Mouse (Mus musculus): ENCODE measurements at regions not wholly inside any gene's neighbourhood (a gene's known extent, or its start where the extent isn't known, plus 50 kb on each side); places are given as distances from the start of the nearest gene placed in this dataset.

DNA sequence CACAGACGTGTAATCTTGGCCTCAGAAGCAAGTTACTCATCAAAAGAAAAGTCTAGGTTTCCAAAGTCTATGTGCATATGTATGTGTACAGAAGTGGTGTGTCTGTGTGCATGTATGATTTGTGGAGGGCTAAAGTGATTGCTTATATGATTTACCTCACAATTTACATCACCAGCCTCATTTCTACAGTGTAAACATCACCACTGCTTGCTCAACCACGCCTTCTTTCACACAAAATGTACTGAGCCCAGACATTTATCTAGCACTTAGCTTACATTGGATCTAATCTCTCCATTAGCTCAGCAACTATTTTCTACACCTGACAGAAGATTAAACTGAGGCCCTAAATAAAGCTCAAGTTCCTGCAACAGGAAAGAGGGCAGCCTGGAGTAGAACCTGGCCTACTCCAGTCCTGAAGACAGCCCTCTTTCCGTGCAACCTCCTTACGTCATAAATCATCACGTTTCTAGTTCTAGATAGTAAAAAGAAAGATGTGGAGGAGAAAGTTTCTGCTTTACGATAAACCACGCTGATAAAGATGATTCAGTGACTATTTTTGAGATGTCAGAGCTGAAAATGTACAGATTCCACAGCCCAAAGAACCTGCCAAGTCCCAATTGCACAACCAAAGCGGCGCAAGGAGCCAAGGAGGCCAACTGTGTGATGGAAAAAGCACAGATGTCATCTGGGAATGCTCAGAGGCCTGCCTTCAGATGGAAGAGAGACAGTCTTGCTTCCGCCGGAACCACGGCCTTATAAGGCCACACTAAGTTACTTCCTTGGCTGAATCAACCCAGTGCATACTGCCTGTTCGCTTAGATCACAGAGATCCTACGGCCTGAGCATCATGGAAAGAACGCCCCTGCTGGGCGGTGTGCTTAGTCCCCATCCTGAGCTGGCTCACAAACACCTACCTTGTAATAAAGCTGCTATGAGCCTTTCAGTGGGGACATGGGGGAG lies 72.5 kb upstream of the Thbs1 start:
- peak; percentile 78 for DNase-seq
- intact Hi-C loops (cut with DNase I) = no loop called here
- no peak for TF ChIP-seq CTCF (IDR thresholded peaks at IDR 0.05)
- Histone ChIP-seq H3K27ac (peak overlapping the region; percentile 72), H3K4me3 (no peak overlapping the region)

DNA sequence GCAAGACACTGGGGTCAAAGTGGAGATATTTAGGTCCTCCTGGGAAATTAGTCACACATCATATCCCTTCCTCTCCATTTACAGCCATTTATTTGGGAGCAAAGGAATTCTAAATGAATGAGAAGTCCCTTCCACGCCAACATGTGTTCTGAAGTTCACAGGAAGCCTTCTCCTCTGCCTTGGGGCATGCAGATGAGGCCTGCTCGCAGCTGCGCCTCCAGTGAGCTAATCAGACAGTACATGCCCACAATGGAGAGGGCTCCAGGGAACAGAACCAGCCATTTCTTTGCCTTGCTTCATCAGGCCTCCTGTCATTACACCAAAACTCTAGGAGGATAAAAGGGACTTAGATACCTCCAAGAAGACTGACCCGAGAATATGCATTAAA lies 71.9 kb upstream of the Thbs1 start:
- no peak overlapping the region for H3K4me3 ChIP-seq
- DNase-seq = peak; percentile 24
- peak overlapping the region; percentile 72 for H3K27ac ChIP-seq
- no peak for TF ChIP-seq CTCF (IDR thresholded peaks at IDR 0.05)
- intact Hi-C loops (cut with DNase I) = no loop called here

DNA sequence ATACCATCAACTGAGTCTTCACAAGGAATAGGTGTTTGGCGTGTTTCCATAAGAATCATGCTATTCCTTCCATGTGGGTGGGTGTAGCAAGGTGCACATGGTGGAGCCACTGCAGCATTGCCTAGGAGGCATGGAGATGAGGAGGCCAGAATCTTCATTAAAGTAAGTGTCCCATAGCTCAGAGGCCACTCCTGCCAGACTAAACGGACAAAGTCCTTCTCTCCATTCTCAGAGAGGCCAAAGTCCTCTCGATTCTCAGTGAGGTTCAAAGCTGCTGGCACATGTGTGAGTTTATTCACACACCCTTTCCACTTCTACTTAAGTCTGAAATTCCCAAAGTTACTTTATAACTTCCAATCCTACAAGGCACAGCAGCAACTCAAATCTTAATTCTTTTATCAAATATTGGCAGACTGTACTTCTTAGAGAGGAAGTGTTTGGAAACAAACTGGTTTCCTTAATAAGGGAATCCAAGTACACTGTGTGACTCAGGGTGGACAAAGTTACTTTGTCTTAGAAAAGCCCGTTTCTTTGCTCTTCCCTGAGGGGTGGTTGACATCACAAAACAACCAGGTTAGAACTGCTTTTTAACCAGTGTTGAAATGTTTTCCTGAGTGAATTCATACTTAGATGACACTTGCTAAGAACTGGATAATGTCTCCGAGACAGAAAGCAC lies 69.2 kb upstream of the Thbs1 start:
- no peak for TF ChIP-seq CTCF (IDR thresholded peaks at IDR 0.05)
- DNase-seq = no peak
- H3K4me3 ChIP-seq = no peak overlapping the region
- intact Hi-C loops (cut with DNase I) = no loop called here
- H3K27ac ChIP-seq = no peak overlapping the region

DNA sequence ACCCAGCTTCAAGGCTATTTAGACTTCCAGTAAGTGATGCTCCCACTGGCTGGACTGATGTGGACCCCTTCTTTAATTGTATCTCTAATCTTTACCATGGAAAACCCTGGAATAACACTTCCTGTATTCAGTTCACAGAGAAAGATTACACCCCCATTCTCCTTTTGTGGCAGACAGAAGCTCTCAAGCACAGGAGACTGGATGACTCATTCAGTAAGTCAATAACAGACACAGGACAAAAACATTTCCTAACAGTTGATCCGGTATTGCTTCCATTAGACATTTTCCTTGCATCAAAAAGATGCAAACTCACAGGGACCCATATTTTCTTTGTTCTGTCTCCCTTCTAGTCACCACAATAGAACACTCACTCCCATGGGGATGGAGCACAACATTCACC lies 67.0 kb upstream of the Thbs1 start:
- intact Hi-C loops (cut with DNase I) = no loop called here
- no peak overlapping the region for H3K27ac ChIP-seq
- TF ChIP-seq CTCF (IDR thresholded peaks at IDR 0.05) = no peak

DNA sequence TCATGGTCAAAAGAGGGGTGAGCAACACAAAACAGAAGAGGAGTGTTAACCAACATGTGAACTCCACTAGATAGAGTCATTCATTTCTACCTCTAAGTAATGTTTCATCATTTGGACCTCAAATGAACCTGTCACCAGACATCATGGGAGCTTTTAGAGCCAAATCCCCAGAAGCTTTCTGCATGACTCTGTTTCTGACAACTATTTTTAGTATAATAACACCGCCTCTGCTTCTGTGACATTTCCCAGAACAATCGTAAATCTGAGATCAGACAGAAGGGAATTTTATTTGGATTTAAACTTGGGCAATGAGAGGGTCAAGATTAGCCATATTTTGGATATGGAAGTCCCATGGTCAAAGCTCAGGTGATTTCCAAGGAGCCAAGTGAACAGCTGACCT lies 61.4 kb upstream of the Thbs1 start:
- Histone ChIP-seq H3K4me3 (no peak overlapping the region), H3K27ac (peak overlapping the region; percentile 53; the same call in 1 of the 2 replicates)
- intact Hi-C loops (cut with DNase I) = no loop called here
- DNase-seq = no peak
- no peak for TF ChIP-seq CTCF (IDR thresholded peaks at IDR 0.05)

More for the DNA sequence above, 67.0 kb upstream of the Thbs1 start:
- H3K4me3 ChIP-seq = no peak overlapping the region
- no peak for DNase-seq

DNA sequence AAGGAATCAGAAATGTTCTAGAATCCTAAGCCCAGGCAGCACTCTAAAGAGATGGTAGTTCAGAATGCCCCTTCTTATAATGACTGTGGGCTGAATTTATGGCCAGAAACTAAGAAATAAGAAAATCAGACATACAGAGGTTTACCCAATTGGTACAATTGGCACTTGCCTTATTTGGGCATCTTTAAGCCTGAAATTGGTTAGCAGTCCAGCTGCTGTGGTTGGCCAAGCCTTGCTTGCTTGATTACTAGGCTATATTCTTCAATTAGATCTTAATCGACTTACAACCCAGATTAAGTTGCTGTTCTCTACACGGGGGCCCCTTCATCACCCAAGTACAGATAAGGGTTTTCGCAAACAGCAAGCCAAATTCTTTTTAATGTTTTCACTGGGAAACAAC lies 60.1 kb upstream of the Thbs1 start:
- no peak for TF ChIP-seq CTCF (IDR thresholded peaks at IDR 0.05)
- Histone ChIP-seq H3K27ac (no peak overlapping the region), H3K4me3 (no peak overlapping the region)
- no peak for DNase-seq
- intact Hi-C loops (cut with DNase I) = no loop called here

DNA sequence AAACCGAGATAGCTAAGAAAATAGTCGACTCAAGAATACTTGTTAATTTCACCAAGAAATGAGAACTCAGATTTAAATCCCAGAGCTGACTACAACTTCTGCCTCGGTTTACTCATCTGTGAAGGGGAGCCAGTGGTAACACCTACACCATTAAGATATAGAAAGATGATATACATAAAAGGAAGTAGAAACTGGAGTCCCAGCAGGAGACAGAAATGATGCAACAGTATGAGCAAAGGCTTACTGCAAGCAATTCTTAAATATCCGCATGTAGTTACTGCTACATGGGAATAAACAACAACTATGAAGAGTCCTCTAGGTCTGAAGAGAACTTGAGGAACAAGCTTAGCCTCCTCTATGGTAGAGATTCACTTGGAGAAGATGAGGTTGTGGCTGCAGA lies 58.2 kb upstream of the Thbs1 start:
- intact Hi-C loops (cut with DNase I) = no loop called here

DNA sequence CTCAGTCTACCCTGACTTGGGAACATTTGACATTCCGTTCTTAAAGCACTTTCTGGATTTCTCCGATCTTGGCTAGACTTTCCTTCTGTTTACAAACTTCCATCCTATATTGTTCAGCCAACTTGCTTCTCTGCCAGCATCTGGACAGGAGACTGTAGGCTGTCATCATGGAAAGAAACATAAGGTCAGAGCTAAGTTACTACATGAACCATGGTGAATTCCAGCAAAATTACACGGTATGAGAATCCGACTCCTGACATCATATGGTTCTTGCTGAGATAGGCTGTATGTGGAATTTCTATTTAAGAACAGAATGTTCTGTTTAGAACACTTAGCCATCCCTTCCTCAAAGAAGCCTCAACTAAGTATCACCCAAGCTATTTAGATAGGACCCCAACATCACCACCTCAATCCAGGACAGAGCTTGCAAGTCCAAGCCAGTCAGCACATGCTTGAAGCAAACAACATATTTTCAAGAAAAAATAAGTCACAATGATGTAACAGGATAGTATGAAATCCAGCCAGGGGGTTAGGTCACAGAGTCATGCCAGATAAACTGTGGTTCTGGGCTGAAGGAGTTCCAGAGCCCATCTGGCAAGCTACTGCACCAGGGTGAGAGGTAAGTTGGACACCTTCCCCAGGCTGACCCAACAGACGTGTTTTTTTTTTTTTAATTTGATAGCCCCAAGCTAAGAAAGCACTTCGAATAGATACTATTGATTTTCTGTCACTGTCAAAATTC lies 52.9 kb upstream of the Thbs1 start:
- intact Hi-C loops (cut with DNase I) = no loop called here
- no peak for TF ChIP-seq CTCF (IDR thresholded peaks at IDR 0.05)
- no peak for DNase-seq
- Histone ChIP-seq H3K4me3 (no peak overlapping the region), H3K27ac (no peak overlapping the region)

More for the DNA sequence above, 58.2 kb upstream of the Thbs1 start:
- no peak for TF ChIP-seq CTCF (IDR thresholded peaks at IDR 0.05)
- H3K4me3 ChIP-seq = no peak overlapping the region
- no peak overlapping the region for H3K27ac ChIP-seq
- DNase-seq = no peak

DNA sequence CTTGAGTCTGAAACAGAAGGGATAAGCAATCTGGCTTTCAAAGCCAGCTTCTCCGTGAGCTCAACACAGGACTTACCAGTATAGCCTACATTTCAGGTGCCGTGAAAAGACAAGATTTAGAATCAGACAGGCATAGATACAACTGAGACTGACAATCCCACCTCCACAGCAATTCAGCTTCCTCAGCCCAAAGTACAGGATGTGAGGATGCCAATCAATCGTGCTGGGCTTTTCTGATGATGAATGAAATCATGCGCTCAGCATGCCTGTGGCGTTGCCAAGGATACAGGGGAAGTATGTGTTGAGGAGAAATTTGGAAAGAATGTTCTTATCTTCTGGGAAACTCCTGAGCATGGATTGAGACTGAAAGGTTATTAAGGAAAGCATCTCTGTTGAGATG lies 50.4 kb upstream of the Thbs1 start:
- H3K4me3 ChIP-seq = no peak overlapping the region
- no peak for DNase-seq
- no peak for TF ChIP-seq CTCF (IDR thresholded peaks at IDR 0.05)
- no peak overlapping the region for H3K27ac ChIP-seq
- intact Hi-C loops (cut with DNase I) = no loop called here

Measured in gastrocnemius, adult 2 months (tissue).